Mouse (Mus musculus) frontal cortex, postnatal 25 days (tissue): ENCODE results near the gene Tmem184b.

ENCODE experiments used
- DNase-seq, 2 experiments: peaks; one replicate each; pipeline ENCODE4 v3.0.0; 2022; ENCODE audit warnings: low spot score in 2 of 2

The Tmem184b gene

DNA sequence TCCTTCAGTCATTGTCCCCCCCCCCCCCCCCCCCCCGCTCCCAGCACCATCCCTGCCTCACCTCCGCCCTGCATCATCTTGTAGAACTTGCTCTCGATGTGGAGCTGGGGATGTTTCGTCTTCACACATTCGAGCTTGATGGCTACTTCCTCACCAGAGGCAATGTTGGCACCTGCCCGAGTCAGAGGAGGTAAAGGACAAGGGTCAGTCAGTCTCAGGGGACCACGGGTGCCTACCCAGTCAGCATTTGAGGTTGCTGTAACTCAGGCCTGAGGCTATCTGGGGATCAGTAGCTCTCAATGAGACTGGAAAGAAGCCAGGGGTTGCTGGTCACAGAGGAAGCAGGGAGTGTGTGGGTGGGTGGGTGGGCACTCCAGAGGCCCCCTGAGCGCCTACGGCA, 26.6 kb upstream of the Tmem184b start:
- no peak for DNase-seq

DNA sequence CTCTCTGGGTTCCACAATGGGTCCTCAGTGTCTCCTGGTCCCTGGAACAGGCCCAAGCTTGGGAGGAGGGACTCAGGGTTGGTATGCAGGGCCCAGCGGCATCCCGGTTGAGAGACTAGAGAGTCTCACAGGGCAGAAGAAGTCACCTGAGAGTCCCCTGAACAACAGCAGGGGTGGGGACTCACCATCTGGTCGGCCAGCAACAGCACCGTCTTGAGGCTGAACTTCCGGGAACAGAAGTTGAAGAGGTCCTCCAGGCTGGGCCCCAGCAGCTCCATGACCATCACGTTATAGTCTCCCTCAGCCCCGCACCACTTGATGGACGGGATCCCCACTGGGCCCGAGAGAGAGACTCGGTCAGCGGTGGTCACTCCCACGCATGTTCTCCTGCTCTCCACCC, 26.2 kb upstream of the Tmem184b start:
- no peak for DNase-seq

DNA sequence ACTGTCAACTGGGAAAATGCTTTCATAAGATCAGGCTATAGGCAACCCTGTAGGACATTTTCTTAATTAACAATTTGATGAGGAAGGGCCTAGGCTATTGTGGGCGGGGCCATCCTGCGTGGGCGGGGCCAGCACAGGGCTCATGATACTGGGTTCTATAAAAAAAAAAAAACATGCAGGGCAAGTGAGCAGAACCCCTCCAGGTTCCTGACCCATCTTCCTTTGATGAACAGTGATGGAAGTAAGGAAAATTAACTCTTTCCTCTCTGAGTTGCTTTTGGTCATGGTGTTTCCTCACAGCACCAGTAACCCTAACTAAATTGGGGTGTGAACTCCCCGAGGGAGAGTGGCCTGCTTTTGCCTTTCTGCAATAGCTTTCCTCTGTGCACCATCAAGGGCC, 25.2 kb upstream of the Tmem184b start:
- DNase-seq, result no peak

DNA sequence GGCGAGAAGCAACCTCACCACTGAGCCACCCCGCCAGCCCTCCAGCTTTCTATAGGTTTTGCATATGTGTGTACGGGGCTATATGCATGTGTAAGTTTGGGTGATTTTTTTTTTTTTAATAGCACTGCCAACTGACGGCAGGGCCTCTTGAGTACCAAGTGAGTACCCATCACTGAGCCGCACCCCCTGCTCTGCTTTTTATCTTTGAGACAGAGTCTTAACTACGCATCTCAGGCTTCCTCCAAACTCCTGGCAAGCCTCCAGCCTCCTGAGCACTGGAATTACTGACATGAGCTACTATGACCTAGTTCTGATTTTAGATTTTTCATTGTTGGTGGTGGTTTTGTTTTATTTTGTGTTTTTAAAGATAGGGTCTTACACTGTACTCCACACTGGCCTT, 24.1 kb upstream of the Tmem184b start:
- DNase-seq, result no peak

DNA sequence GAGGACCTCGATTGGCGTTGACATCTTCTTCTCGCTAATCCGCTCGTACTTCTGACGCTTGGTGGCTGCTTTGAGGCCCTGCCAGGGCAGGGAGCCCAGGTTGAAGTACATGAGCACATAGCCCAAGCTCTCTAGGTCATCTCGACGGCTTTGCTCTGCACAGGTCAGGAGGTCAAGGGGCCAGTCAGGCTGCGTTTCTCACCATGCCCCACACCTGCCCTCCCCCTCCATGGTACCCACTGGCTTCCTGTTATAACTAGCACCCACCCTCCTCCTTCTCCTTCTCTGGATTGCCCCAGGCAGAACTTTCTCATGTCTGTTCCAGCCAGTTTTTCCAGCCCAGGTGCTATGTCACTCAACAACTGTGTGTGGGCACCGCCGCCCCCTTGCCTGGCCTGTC, 22.1 kb upstream of the Tmem184b start:
- DNase-seq, result no peak

DNA sequence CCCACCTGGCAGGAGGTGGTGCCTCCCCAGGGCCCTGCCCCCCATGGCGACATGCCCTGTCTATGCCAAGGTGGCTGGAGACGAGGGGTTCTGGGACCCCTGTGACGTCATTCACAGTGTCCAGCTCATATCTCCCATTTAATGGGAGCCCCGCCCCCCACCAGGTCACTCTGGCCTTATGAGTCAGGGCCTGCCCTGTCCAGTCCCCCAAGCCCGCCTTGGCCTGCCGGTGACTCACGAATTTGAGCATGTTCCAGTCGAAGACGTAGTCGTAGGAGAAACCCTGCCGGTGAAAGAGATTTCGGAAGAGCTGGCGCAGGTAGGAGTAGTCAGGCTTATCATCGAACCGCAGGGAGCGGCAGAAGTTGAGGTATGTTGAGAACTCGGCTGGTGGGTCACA, 21.2 kb upstream of the Tmem184b start:
- DNase-seq, result no peak

DNA sequence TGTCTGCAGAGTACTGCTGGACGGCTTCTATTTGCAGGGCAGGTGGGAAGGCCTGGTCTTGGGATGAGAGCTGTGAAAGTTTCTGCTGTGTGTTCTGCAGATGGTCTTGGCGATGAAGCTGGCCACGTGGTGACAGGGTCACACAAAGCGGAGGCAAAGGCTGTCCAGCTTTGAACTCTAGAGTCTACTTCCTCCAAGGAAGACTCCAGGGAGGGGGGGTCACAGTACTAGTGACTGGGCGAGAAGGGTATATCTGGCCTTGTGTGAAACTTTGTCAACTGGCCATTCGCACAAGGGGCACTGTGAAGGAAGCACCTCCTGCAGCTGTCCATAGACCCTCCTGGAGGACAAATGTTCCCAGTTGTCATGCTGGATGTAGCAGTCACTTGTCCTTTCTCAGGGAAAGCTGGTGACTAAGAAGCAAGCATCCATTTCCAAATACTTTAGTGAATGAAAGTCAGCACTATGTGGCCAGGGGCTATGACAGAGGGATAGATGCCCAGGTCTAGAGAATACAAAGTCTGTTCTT, 19.4 kb upstream of the Tmem184b start:
- no peak for DNase-seq

DNA sequence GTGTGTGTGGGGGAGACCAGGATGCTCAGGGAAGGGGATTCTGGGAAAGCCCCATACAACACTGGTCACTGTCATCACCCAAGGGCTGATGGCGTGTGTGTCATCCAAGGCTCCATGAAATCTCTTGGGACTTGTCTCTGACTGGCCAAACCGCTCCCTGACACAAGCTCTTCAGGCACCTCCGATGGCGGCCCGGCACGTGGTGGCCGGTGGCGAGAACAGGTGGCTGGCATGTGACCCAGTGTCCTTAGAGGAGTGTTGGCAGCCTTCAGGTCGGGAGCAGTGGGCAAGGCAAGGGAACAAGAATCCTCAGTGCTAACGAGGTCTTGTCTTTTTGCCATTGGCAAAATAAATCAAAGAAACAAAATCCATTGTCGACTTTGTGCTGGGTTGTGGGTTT, 15.3 kb upstream of the Tmem184b start:
- no peak for DNase-seq

DNA sequence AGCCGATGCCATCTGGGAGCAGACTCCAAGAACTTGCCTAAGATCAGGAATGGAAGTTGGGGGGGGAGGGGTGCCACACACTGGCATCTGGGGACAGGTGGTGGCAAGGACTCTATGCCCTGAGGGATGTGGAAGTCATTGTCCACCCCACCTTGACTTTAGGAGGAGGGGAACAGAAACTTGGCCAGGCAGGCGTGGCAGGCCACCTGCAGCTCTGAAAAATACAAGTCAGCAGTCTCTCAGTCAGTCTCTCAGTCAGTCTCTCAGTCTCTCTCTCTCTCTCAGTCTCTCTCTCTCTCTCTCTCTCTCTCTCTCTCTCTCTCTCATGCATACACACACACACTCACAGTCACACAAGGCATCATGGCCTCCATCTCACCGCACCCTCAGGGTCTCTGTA, 14.9 kb upstream of the Tmem184b start:
- no peak for DNase-seq

DNA sequence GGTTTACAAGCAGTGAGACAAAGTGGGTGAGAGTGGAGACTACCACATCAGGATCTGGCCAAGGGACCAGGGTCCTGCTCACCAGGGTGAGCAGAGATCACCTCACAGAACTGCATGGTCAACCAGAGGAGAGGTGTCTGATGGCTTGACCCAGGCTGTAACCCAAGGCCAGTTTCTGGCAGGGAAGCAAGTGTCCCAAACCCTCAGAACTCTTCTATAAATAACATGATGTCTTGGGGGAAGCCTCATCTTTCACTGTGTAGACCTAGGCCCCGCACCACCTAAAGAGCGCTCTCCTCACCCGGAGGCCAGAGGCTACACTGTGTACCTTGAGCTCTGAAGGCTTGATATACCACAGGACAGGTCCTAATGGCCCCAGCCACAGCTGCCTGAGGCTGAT, 14.0 kb upstream of the Tmem184b start:
- DNase-seq, result no peak

DNA sequence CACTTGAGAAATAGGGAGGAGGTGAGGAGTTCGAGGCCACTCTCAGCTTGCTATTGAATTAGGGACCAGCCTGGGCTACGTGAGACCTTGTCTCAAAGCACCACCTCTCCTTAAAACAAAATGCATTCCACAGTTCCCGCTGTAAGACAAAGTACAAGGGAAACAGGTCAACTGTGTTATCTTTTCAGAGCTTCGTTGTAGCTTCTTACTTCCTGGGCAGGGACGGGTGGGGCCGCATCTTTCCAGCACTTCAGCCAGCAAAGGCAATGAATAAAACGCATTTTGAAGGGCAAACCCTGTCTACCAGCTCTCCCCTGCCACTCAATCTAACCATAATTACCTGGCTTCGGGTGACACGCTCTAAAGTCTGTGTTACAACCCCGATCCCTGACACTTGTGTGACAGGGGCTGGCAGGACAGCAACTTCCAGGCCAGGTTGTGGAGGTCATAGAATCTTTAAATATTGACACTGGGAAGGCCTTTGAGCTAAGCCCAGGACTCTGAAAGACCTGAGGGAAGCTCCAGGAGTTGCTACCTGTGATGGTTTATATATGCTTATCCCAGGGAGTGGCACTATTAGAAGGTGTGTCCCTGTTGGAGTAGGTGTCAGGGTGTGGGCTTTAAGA, 13.2 kb upstream of the Tmem184b start:
- no peak for DNase-seq

DNA sequence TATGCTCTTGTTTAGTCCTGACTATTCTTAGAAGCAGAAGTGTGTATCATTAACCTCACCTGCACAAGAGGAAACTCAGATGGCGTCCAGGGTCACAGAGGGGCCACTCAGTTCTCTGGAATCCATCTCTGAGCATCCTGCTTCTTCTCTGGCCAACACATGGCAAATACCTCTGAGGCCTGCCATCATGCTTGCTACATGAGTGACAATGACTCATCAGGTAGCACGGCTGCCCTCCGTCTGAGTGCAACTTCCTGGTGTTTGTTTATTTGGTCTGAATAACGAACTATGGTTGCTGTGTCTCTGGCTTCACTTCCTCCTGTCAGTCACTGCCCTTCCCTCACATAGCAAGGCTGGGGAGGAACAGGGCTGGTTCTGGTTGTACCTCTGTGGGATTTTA, 11.1 kb upstream of the Tmem184b start:
- no peak for DNase-seq

DNA sequence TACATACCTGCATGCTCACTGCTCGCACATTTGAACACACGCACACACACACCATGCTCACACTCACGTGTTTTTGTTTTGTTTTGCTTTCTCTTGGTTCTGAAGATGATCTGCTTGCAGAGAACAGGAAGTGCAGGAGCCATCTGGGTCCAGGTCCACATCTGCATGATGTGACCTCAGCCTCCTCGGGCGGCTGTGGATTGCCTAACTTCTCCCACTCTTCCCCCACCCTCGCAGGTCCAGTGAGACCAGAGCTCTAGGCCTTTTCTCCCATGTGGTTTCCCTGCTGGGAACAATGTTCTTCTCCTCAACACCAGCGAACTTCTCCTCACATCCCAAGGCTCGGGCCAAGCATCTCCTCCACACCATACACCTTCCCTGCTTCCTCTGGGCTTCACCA, 10.4 kb upstream of the Tmem184b start:
- no peak for DNase-seq

DNA sequence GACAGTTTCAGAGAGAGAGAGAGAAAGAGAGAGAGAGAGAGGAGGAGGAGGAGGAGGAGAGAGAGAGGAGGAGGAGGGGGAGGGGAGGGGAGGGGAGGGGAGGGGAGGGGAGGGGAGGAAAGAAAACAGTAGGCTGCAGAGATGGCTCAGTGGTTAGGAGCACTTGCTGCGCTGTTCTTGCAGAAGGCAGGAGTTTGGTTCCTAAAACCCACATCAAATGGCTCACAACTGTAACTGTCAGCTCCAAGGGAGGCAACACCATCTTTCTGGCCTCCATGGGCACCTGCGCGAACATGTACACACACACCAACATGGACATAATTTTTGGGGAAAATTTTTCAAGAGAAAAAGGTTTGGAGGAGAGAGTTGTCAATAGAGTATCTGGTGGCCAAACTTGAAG, 9.8 kb upstream of the Tmem184b start:
- no peak for DNase-seq

DNA sequence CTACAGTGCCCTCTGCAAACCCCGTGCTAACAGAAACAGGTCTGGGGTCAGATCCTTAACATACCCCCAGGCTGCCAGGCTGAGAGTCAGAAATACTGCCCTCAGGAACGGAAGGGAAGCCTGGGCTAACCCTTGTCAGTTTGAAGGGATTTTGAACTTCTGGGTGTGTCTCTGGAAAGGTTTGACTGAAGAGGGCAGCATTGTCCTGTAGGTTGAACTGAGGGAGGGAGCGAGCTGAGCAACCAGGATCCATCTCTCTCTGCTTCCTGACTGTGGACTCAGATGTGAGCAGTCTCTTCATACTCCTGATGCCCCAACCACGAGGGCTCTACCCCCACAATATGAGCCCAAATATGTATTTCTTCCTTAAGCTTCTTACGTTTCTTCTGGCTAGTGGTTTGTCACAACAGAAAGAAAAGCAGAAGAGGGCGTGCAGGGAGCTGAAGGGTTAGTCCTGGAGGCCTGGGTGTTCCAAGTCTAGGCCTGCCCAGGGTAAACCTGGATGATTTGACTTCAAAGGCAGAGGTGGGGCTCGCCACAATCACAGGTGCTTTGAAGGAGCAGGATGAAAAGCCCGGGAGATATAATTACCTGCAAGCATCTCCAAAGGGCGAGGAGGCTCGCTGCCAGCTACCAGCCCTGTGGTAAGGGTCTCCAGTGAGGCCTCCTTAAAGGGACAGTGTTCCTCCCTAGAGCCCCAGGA, 8.1 kb upstream of the Tmem184b start:
- no peak for DNase-seq

DNA sequence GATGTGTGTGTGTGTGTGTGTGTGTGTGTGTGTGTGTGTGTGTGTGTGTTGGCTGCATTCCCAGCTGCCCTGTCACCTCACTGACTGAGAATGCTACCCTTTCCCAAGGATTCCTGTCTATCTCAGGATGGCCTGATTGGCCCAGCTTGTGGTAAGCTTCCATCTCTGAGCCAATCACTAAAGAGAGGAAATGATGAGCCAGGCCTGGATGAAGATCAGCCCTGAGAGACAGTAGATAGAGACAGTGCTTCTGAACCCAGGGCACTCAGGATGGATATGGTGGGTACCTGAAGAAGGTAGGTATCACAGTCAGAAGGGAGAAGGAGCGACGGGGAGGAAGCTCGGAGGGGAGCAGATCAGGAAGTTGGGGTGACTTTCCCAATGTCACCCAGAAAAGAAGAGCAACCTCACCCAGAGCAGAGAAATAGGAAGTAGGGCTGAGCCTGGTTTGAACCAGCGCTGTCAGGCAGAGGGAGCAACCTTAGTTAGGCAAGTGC, 5.8 kb upstream of the Tmem184b start:
- no peak for DNase-seq

DNA sequence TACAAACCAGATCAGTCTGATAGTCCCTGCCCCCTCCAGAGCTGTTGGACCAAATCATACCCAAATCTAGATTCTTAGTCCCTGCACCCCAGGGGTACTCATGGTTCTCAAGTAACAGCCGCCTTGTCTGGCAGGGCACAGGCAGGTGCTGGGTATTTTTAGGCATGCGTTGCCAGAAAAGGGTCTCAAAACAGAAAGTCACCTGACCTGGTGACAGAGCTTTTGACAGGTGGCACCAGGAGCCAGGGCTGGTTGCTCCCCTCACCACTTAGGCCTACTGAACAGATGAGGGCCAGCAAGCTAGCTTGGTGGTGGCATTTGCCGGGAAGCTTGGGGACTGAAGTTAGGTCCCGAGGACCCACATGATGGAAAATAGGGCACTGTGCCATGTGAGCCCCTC, 3.2 kb upstream of the Tmem184b start:
- no peak for DNase-seq

DNA sequence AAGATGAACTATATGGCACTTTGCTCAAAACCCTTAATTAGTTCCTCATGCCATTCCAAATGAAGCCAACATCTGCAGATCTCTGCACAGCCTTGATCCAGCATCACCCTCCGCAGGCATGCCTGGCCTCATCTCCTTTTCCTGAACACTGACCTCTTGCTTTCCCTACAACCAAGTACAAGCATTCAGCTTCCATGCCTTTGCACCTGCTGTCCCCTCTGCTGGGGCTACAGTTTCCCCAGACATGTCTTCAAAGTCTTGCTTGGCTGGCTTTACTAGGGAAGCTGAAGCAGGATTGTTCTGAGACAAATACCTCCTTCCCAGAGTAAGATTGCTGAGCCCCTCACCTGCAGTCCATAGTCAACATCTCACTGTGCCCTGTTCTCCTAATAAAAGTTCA, 908 bp upstream of the Tmem184b start:
- no peak for DNase-seq

DNA sequence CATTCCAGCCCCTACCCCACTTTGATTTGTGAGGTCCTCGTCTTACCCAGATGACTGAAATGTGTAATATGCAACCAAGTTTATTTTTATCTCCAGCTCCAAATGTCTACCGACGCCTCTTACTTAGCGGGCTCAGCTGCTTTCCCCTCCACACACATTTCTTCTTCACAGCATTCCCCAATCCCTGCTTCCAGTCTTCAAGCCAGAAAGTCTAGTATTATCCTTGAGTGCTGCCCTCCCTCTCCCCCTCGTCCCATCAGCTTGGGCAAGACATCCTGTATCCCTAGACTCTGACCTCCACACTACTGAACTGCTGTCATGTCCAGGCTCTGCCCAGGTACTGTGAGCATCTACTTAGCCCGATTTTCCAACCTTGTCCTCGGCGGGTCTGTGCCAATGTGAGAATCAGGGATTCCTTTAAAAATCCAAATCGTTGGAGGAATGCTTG, 418 bp upstream of the Tmem184b start:
- no peak for DNase-seq

DNA sequence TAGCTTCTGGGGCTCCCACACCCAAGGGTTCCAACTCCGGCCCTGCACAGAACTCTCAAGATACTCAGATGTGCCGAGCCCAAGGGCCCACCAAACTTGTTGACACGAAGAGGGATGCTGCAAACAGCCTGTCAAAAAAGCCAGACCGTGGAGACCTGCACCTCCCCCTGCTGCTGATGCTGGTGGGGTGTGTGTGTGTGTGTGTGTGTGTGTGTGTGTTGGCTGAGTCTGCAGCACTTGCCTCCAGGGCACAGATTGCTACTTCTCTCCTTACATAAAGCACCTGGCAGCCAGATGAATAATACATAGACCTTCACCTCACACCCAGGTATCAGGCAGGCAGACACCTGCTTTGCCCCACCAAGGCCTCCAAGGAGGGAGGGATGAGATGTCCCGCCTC, 1.2 kb downstream of the Tmem184b start:
- peak in 1 of 2 experiments; percentile 31 for DNase-seq

DNA sequence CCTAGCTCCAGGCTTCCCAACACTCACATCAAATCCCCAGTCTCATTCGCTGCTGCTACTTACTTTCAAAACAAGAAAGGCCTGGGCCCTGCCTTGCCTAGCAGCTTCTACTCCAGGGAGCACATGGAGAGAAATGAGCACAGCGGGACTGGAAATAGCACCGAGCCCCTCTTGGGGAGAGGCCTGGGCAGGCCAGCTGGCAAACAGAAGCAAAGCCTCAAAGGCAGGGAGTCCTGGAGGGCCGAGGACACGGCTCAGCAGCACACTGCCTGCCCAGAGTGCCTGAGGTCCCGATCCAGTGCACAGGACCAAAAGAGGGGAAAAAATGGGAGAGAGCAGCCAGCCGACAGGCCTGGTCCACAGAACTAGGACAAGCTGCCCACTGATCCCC, 2.4 kb downstream of the Tmem184b start:
- no peak for DNase-seq

DNA sequence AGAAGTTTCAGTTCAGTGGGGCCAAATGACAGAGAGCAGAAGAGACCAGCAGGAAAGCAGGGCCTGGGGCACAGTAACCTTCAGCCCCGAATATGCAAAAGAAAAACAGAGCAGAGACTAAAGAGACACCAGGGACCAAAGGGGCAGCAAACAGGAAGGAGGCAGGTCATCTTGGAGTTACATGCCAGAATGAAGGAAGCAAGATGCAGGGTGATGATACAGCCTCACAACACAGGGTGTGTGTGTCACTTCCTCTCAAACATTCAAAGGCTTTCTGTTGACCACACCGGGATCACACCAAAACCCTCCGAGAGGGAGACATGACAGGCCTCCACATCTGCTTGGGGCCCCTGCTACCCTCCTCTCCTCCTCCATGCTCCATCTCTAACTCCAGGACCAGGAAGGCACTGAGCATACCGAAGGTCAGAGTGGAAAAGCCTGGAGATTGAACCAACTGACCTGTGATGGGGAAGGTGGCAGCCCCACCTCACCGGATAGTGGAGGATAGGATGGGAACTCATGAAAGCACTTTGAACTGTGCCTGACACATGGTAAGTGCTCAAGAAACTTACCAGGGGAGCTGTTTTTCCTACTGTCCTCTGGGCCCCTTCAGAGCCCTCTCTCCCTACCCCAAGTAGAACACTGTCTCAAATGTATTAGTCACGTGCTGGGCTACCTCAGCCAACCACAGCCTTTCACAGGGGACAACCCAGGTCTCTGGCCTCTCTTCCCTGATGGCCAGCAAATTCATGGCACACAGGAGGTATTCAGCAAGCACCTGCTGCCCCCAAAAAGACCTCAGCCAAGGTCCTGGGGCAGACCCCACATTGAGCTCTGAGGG, 3.0 kb downstream of the Tmem184b start:
- DNase-seq, result no peak
